Mouse (Mus musculus) lung, adult 18-20 months (tissue): ENCODE measurements around the gene Ccdc3.

Source experiments
- DNase-seq, 2 experiments: peaks; one replicate each; pipeline ENCODE4 v3.0.0; 2022; ENCODE audit warnings: mixed read lengths in 2 of 2

The Ccdc3 gene

DNA sequence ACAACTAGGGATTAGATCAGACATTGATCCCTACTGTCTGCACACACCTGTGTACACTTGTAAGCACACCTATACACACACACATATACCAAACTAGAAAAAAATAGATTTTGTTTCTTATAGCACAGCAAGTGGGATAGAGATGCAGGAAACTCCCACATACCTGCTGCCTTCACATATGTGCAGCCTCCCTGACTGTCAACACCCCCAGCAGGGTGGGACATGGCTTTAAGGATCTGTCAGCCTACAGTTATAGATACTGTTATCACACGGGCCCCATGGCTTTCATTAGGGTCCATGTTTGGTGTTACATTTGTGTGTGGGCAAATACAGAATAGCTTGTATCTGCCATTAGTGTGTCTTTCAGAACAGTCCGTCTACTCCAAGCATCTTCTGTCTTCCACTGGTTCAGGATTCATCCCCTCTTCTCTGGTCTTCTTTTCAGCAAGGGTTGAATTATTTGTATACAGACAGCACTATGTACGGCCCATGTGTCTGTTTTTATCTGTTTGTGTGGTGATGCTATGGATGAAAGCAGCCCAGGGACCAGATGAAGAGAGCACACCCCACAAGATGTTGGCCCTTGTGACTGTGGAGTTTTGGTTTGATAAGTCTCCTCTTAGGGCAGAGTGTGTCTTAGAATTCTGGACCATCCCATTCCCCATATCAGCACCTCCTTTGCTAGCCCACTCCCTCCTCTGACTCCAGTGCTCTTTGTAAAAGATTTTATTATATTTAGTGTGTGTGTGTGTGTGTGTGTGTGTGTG is 24.5 kb downstream of the Ccdc3 start:
- no peak for DNase-seq

DNA sequence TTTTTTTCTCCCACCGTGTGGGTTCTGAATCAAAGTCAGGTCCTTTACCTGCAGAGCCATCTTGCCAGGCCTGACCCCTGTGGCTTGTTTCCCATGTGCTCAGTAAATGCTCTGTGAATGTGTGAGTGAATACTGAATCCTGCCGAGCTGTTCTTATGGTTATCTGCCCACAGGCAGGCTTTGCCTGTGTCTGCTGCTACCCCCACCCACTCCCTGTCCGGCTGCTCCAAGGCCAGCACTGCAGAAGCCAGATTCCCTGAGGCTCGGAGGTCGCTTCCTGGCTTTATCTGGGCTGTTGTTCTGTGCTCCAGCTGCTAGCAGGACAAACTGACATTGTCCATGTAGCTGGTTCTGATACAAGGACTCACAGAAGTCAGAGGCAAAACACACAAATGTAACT is 25.2 kb downstream of the Ccdc3 start:
- DNase-seq: no peak

DNA sequence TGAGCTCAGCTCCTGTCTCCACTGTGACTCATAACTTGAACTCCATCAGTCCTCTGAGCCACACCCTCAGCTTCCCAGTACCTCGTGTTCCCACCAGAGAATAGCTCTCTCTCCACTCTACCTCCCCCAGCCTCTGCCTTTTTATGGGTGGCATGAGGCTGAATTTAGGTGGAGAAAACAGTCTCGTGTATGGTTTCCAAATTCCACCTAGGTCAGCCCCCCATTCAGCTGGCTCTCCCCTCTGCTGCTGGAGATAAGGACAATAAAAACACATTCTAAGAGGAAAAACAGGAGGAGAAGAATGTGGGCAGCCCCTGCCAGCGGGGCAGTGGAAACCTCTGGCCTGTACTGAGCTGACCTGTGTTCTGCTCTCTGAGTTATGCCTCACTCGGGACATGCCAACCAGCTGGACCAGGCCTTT is 28.4 kb downstream of the Ccdc3 start:
- DNase-seq: peak in 1 of 2 experiments; percentile 14

DNA sequence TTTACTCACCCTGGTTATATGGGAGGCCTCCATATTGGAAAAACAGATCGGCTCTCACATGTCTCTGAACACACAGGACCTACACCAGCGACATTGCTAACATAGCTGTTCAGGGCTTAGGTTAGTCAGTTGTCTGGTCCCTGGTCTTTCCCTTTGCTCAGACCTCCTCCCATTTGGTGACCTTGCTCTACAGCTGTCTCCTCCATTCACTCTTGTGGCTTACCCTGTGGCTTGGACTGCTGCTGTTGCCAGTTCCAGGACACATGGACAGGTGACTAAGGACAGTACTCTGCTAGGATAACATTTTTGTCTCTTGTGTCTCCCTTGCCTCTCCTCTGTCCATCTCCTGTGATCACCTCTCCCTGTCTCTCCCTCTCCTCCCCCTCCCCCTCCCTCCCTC is 29.2 kb downstream of the Ccdc3 start:
- DNase-seq: no peak

DNA sequence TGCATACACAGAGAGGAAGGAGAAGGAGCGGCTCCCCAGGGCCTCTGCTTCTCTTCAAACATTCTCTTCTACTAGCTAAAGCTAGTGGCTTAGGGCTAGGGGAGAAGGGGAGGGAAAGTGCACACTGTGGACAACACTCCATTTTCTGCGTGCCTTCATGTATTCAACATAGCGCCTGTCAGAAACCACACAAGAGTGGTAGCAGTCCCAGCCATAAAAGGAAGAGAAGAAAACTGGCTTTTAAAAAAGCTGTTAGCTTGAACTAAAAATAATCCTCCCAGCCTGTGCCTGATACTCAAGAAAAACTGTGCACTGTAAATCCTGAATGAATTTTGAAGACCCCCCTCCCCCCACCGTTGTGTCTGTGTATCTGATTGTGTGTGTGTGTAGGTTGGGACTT is 33.2 kb downstream of the Ccdc3 start:
- DNase-seq: no peak

DNA sequence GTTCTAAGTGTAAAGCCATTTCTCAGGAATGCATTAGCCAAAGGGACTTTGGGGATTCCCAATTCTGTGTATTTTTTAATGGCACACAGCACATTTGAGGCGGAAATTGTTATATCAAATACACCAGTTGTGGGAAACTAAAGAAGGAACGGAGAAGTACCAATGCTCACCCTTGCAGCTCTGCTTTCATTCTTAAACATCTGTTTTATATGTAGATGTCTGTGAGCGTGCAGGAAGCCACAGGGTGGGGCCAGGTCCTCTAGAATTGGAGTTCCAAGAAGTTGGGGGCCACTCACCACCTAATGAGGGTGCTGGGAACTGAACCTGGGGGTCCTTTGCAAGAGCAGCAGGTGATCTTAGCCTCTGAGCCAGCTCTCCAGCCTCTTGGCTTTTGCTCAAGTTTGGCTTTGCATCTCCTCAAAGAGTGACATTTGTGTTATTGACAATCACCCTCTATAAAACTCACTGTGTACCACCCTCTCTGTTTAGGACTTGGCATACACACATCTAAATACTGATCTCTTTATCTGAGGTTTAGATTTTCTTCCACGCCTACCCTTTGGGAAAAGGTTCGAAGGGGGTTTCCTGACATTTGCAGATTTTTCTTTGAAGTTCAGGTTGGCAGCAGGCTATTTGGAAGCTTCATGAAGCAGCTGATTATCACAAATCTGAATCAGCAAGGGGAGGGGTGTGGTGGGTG is 33.9 kb downstream of the Ccdc3 start:
- DNase-seq: no peak

DNA sequence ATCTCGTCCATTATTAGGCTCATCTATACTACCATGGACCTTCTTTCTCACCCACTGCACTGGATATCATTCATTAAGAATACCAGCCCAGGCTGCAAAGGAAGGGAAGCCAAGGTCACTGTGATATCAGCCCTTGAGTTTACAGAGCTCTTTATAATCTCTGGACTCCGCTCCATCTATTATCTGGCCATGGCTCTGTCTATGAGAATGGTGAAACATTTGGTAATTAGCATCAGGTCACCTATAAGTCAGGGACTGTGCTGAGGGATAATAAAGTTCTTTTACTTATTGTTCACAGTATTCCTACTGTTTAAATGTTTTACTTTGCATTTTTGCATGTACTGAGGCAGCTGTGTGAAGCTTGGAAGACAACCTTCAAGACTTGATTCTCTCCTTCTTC is 35.2 kb downstream of the Ccdc3 start:
- no peak for DNase-seq

DNA sequence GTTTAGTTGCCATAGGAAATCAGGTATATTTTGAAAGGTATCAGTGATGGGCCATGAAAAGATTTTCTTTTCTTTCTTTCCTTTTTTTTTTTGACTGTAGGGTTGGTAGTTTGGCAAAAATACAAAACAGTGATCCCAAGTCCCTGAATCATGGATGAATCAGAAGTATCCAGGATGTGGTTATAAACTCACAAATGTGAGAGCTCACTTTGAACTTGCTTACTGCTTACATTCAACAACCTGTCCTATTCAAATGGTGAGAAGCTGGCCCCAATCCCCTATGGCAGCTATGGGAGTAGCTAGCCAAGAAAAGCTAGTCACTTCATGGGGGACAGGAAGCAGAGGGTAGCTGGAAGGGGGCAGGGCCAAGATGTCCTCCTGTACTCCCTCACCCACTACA is 37.1 kb downstream of the Ccdc3 start:
- DNase-seq: no peak

DNA sequence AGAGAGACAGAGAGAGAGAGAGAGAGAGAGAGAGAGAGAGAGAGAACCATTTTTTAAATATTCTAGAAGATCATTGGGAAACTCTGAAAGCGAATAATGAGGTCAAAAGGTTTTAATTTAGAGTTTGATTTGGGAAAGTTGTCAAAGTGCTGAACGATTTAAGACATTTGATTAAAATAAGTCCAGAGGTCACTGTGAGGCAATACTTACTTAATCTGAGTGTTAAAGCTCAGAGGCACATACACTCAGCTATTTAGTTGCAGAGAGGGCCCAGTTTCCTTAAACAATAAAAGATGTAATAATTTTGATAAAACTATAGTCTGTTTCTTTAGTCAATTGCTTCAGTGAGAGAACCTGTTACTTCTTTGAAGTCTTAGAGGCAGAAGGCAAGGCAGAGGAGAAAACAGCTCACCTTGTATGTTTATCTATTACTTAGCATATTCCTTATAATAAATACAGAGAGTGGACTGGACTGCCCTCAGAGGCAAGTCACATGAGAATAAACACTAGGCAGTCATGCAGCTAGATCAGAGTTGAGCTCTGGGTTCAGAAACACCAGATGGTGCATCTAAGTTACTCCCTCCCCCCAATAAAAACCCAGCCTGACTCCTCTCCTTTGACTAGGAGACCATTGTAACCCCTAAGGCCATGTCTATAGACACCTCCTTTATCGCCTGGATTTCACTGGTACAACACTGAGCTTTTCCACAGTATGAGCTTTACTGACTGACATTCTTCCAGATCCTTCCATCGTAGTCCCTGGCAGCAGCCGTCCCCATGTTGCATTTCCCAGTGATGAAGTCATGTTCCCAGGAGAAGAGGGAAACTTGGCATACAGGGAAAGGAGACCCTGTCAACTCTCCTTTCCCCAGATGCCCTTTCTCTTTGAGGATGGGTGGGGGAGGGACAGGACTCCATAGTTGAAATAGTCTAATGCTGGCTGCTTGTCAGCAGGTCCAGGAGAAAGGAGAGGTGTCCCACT is 44.2 kb downstream of the Ccdc3 start:
- DNase-seq: no peak

DNA sequence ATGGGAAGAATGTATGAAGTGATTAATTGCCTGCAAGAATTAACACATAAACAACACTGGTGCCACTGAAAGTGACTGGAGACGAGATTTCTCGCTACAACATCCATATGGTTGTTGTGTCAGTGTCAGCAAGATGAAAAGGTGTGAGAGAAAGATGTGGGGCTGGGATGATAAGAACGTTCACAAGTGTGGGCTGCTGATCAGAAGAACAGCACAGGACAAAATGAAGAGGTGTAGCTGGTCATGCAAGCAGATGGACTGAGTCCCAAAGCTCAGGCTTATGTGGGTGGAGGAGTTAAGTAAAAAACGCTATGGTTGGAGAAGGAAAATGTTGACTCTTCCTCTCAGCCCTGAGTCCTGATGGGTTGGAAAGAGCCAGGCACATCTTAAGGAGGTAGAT is 46.6 kb downstream of the Ccdc3 start:
- no peak for DNase-seq

DNA sequence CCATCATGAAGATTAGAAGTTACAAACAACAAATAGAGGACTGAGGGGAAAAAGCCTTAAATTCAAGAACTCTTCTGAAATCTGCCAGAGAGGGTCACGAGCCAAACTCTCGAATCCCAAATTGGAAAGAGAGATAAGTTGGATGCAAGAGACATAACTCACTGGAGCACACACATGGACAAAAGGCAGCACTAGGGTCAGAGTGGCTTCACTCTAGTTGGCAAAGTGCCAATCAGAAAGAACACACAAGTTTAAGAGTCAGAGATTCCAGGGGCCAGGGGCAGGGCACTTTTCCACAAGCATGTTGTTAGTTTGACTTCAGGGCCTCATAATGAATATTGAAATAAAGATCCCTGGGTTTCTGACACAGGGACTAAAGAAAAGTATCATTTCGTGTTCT is 48.1 kb downstream of the Ccdc3 start:
- no peak for DNase-seq

DNA sequence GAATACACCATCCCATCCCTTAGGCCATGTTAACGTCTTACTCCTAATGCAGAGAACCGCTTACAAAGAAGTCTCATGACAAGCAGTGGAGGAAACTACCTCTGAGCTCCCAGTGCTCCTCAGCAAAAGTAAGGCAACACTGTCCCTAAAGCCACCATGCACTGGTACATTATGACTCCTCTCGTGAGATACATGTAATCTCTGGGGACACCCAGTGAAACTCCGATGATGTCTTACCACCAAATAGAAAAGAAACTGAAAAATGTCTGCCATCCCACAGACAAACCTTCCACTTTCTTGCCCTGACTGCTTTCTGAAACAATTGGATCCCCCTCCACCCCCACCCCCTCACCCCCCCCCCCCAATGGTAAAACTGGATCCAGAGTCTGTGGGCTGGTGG is 54.6 kb downstream of the Ccdc3 start:
- DNase-seq: no peak

DNA sequence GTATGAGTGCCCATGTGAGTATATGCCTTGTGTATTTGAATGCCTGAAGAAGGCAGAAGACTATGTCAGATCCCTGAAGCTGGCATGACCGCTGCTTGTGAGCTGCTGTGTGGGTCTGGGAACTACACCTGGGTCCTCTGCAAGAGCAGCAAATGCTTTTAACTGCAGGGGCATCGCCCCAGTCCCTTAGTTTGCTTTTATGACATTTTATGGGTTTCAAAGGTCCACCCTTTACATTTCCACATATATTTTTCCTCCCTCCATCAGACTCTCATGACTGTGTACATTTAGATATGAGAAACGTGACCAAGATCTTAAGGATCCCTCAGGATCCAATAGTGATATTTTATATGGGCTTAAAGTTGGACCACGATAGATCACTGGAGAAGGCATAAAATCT is 55.5 kb downstream of the Ccdc3 start:
- DNase-seq: no peak

DNA sequence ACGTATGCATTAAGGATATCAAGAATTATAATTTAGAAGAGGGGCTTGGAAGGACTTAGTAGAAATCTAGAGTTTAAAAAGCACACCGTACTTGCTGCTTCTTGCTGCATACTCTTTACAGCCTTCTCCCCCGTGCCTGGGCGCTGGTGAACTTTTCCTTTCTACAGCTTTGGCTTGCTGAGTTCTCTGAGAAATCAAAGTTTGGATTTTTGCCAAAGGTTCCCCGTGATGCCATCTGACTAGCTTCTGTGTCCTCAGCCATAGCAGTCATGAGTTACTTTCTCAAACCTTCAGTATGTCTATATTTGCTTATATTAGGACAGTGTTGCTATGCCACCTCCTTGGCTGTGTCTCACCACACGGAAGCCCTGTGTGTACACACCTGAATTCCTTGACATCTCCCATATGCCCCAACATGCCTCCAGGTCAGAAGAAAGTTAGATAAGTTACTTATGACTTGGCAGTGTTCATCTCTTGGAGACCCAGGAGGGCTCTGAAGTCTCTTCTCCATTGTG is 57.2 kb downstream of the Ccdc3 start:
- DNase-seq: no peak

DNA sequence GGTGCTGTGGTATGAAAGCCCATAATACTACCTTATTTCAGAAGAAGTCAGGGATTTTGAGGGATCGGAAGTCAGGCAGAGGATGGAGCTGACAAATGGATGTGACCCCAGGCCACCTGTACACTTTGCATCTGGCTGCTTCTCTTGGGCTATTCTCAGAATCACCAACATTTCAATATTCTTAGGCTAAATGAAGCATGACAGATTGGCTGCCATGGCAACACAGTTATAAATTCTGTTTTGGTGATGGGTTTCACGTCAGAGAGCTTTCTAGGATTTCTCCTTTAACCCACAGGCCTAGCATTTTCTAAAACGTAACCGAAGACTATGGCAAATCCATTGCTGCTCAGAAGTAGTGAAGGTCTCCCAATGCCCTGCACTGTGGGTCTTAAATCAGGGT is 59.9 kb downstream of the Ccdc3 start:
- no peak for DNase-seq

DNA sequence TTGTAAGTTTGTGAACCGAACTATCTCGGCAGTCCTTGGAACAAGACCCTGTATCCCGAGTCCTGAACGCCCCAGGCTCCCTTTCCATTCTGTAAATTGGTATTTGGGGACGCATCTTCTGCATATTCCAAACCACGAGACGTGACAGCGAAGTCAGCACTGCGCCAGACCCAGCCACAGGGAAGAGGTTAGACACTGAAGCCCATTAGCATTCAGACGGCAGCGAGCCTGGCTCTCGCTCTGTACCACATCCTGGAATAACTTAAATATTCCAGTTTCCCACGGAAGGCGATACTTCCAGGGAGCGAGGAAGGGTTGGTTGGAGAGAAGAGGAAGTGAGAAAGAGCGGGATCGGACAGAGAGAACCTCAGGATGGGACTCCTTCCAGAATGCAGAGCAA is 61.7 kb downstream of the Ccdc3 start:
- no peak for DNase-seq

DNA sequence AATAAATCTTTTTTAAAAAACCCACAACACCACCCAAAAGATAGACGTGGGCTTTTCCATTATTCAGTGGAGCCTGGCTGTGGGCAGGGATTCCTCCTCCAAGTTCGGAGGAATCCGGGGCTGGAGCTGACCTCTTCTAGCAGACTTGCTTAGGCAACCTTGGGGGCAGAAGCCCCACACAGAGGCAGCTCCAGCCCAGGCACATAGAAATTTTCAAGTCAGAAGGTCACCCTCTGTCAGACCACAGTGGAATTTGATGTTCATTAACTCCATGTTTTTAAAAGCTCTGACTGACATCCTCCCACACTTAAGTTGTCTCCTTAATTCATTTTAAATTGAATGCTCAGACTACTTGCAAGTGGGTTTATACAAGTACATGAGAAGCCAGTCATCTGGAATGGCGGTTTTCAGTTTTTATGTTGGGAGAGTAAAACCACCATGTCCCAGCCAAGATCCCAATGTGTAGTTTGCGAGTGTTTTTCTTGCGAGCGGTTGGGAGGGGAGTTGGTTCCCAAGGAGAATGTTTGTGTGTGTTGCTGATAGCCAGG is 63.3 kb downstream of the Ccdc3 start:
- DNase-seq: no peak

DNA sequence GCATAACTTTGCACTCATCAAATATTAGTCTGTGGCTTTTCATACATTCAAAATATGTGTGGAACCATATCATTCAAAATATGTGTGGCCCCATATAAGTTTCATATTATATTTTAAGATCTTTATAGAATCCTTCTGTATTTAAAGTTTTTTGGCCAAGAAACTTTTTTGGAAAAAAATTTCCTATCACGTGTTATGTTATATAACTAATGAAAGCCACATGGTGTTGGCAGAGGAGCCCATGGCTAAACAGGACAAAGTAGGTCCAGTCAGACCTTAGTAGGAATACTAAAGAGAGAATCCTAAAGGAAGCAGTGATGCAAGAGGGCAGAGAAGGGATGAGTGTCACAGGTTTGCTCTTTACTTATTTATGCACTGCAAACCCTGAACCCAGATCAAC is 65.6 kb downstream of the Ccdc3 start:
- DNase-seq: no peak

DNA sequence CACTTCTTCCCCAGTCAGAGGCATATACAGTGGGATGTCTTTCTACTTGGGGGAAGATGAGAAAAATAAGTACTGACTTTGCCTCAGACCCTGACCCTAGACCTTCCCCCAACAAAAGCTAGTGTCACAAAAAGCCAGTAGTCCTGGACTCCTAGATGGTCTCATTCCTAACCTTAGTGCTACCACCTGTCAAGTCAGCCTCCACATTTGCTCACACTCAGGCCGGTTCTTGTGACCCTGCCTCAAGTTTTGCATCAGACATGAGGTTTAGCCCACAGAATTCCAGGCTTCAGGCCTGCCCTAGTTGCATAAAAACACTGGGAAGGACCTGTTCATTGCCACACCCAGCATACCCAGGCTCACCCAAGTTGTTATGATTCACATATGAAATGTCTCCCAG is 67.4 kb downstream of the Ccdc3 start:
- DNase-seq: no peak

DNA sequence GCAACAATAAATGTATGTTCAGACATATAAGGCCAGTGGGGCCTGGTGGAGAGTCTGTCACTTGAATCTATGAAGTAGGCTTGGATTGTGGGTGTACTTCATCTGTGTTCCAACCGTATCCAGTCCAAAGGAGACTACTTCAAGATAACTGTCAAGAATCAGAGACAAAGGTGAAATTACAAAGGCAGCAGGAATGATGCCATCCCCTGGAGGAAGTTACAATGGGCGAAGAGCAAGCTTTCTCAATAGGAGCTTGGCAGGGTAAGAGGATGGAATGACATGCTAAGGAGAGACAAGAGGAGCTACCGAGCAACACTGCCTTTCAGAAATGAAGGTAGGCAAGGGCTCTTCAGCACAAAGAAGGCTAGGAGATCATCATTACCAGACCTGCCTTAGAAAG is 69.1 kb downstream of the Ccdc3 start:
- DNase-seq: no peak

DNA sequence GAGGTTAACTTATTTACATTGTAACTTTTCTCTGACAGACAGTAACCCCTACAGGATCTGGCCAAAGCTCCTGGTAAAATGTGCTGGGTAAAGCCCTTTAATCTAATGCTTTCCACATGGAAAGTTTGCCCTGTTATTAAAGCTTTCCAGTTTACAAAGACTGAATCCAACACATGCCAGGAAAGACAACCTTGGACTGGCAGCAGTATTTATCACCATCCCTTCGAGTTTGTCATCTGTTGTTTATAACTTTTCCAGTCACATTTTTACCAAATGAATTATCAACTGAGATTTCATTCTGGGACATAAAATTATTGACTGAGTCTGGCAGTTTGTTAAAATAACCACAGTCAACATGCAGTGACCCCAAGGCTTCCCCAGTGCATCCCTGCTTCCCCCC is 77.0 kb downstream of the Ccdc3 start:
- no peak for DNase-seq

DNA sequence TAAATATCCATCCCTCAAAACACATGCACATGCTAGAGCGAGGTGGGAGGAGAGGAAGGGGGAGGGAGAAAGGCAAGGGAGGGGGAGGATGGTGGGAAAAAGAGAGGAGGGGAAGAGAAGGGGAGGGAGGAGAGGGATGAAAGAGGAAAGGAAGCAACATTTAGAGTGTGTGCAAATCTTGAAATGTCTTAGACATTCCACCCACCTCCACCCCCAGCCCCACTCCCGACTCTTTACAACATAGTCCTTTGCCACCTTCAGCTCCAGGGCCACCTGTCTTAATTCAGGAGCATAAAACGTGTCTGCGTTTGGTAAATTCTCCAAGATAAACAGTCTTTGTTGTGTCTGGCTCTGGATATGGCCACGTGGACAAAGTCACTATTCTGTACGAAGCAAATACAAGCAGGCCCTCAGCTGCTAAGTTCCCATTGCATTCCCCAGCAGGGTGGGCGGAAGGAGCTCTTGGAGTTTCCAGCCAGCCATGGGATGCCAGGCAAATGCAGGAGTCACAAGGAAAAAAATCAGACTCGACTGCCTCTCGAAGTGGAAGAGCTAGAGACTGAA is 77.8 kb downstream of the Ccdc3 start:
- DNase-seq: no peak

DNA sequence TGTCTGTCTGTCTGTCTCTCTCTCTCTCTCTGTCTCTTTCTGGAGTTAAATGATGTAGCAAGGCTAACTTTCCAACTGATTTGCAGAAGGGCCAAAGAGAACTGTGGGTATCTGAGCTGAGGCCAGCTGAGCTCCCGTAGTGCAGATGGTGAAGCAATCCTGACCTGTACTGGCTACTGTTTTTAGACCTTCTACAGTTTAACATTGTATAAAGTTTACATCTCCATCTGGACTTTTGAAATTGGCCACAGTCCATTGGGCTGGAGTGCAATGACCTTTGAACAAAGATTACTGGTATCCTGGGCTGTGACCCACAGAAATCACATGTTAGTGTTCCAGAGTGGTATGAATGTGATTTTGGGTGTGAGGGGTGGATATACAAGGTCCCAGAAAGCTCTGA is 81.6 kb downstream of the Ccdc3 start:
- DNase-seq: peak in 1 of 2 experiments; percentile 5
